Mouse (Mus musculus) midbrain, embryonic 12.5 days (tissue): ENCODE measurements at regions not wholly inside any gene's neighbourhood (a gene's known extent, or its start where the extent isn't known, plus 50 kb on each side); places are given as distances from the start of the nearest gene placed in this dataset. TPM values are rescaled to one million over a fixed set of nuclear protein-coding genes. Genes with fewer than 3 reads are reported as not detected.

Experiments used
- ATAC-seq: fragments of 200-750 bp; cut with Nextera tagmentation; 2 replicates; pipeline ENCODE4 v1.8.0; 2017; ENCODE audit warnings: low read depth, moderate TSS enrichment, moderate library complexity; ENCODE audit not compliant: low FRiP score
- H3K27ac ChIP-seq: fragments of 300-500 bp; sonication (generic); replicated peaks from 2 replicates; pipeline ENCODE4 v1.5.1; 2016; ENCODE audit warnings: mild to moderate bottlenecking
- H3K27me3 ChIP-seq: fragments of 300-500 bp; sonication (generic); 2 replicates; pipeline ENCODE4 v1.6.1; 2016; ENCODE audit warnings: mild to moderate bottlenecking
- H3K36me3 ChIP-seq: fragments of 300-500 bp; sonication (generic); 2 replicates; pipeline ENCODE4 v1.6.1; 2016
- H3K4me1 ChIP-seq: fragments of 300-500 bp; sonication (generic); 2 replicates; pipeline ENCODE4 v1.6.1; 2016
- H3K4me2 ChIP-seq: fragments of 300-500 bp; sonication (generic); replicated peaks from 2 replicates; pipeline ENCODE4 v1.6.1; 2016; ENCODE audit warnings: mild to moderate bottlenecking, moderate library complexity
- H3K4me3 ChIP-seq: fragments of 300-500 bp; sonication (generic); 2 replicates; pipeline ENCODE4 v1.5.1; 2016; ENCODE audit warnings: mild to moderate bottlenecking
- H3K9ac ChIP-seq: fragments of 300-500 bp; sonication (generic); replicated peaks from 2 replicates; pipeline ENCODE4 v1.6.1; 2016; ENCODE audit warnings: mild to moderate bottlenecking, moderate library complexity
- H3K9me3 ChIP-seq: fragments of 300-500 bp; sonication (generic); 2 replicates; pipeline ENCODE4 v1.6.1; 2016; ENCODE audit warnings: mild to moderate bottlenecking
- WGBS: fragments of 180-500 bp; shearing (Covaris S2); methylation state at CpG from one replicate; pipeline ENCODE4 v1.1.7; 2016; 5-methylcytosine and 5-hydroxymethylcytosine counted together
- microRNA-seq: library from miRNA; unstranded; fragments of <30 nt; microRNA quantifications from one replicate; pipeline ENCODE4, GENCODE M21; 2017

DNA sequence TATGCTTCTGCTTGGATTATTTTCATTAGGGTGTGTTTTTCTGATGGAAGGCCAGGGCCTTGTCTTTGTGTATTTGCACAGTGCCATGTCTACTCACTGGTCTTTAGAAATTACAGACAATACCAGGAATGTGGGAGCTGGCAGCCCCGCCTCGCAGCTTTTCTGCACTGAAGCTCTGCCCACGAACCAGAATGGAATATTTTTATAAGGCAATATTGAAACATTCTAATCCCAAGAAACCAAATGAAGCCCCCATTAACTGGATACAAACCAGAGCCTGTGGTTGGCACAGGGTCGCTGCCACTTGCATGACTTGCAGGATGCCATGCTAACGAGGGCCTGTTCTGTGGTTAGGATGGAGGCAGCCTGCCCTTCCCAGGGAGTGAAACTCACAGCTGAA lies 54.3 kb upstream of the Gm10320 start:
- H3K4me1 ChIP-seq = peaks cover 16% of the 10 kb centered on the region
- no peaks in the 10 kb centered on the region for H3K36me3 ChIP-seq
- peak; percentile 41; the same call in 1 of the 2 replicates for ATAC-seq
- H3K4me3 ChIP-seq = no peak overlapping the region
- H3K9me3 ChIP-seq = no peaks in the 10 kb centered on the region
- 30% methylated on average over 5 of the region's 5 CpGs for WGBS
- H3K27me3 ChIP-seq = peaks cover 74% of the 10 kb centered on the region
- H3K9ac ChIP-seq = no peak overlapping the region
- no peak overlapping the region for H3K27ac ChIP-seq
- 0 out of 2 replicates have a peak overlapping the region, but pooled peaks have one; percentile 0 for H3K4me2 ChIP-seq

DNA sequence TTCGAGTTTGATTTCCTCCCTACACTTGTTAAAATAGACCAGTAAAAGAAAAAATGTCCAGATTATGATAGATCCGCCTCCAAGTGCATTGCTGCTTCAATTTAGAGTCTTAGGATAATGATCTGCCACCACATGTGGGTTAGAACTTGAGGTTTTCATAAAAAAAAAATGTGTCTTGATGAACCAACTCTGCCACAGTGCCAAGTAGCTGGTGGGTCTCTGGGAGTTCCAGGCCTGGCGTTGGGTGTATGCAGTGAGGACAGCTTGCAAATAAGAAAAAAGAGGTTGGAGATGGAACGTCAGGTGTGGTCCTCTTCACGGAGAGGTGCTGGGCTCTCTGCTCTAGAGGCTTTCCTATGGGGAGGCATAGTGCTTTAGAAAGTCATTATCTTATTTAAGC lies 53.6 kb upstream of the Gm10320 start:
- Histone ChIP-seq H3K36me3 (no peaks in the 10 kb centered on the region), H3K4me2 (no peak overlapping the region), H3K4me1 (peaks cover 16% of the 10 kb centered on the region), H3K27me3 (peaks cover 71% of the 10 kb centered on the region), H3K4me3 (no peak overlapping the region), H3K9me3 (no peaks in the 10 kb centered on the region), H3K9ac (no peak overlapping the region), H3K27ac (no peak overlapping the region)
- WGBS = 47% methylated on average over 5 of the region's 5 CpGs
- no peak for ATAC-seq

DNA sequence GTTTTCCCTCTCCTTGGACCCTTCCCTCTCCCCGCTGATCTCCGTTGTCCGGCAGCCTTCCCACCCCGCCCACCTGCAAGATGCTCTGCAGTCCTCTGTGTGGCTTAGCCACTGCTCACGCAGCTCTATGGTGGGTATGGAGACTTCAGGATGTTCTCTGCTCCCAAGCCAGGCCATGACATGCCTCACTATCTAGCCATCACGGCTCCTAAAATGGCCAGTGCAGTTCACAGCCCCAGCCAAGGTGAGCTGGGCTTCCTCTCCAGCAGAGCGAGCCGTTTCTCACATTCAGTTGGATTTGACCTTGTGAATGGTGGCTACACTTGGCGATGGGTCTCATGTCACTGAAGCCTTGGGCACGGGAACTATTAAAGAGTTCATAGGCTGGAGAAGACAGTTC lies 52.2 kb upstream of the Gm10320 start:
- H3K4me2 ChIP-seq = no peak overlapping the region
- ATAC-seq = no peak
- peaks cover 71% of the 10 kb centered on the region for H3K27me3 ChIP-seq
- no peak overlapping the region for H3K27ac ChIP-seq
- no peaks in the 10 kb centered on the region for H3K9me3 ChIP-seq
- H3K4me1 ChIP-seq = peaks cover 16% of the 10 kb centered on the region
- 84% methylated on average over 10 of the region's 10 CpGs for WGBS
- no peaks in the 10 kb centered on the region for H3K36me3 ChIP-seq
- H3K9ac ChIP-seq = no peak overlapping the region
- no peak overlapping the region for H3K4me3 ChIP-seq

Small RNAs in the stretch of these regions (microRNA-seq; reads per million reads assigned to microRNA genes)
- not detected for gene Gm22698
